Mouse (Mus musculus): Measurements from ENCODE around the gene Ift52. TPM values are rescaled to one million over a fixed set of nuclear protein-coding genes. Genes with fewer than 3 reads are reported as not detected.

The Ift52 gene
- polyA plus RNA-seq, 1 experiment from 2014 or later, result 62.0 TPM

GRCm38 (mm10) chr2:163074006-163074405 lies 56.9 kb downstream of the Ift52 start:
- WGBS (ENCODE audit: missing documents), result 94% methylated on average over 7 of the region's 7 CpGs
- H3K36me3 ChIP-seq (ENCODE audit: inconsistent target), result no peaks in the 10 kb centered on the region
- no peaks in the 10 kb centered on the region for H3K79me2 ChIP-seq (ENCODE audit: inconsistent target)

GRCm38 (mm10) chr2:163074808-163075207 lies 57.7 kb downstream of the Ift52 start:
- Histone ChIP-seq H3K27ac (no peak overlapping the region), H3K4me3 (ENCODE audit: inconsistent target) (no peak overlapping the region), H3K79me2 (ENCODE audit: inconsistent target) (no peaks in the 10 kb centered on the region), H3K36me3 (ENCODE audit: inconsistent target) (no peaks in the 10 kb centered on the region)
- WGBS (ENCODE audit: missing documents), result 96% methylated on average over 9 of the region's 12 CpGs

More at GRCm38 (mm10) chr2:163074006-163074405, 56.9 kb downstream of the Ift52 start:
- no peak overlapping the region for H3K27ac ChIP-seq
- H3K4me3 ChIP-seq (ENCODE audit: inconsistent target), result no peak overlapping the region

- 92% methylated on average over 3 of the region's 3 CpGs for WGBS (ENCODE audit: missing documents)
Observed at GRCm38 (mm10) chr2:163075234-163075633, 58.1 kb downstream of the Ift52 start.

GRCm38 (mm10) chr2:163079041-163079440 lies 61.9 kb downstream of the Ift52 start:
- no peak overlapping the region for H3K4me3 ChIP-seq (ENCODE audit: inconsistent target)
- no peaks in the 10 kb centered on the region for H3K36me3 ChIP-seq (ENCODE audit: inconsistent target)
- 88% methylated on average over 4 of the region's 4 CpGs for WGBS (ENCODE audit: missing documents)
- no peak overlapping the region for H3K27ac ChIP-seq
- H3K79me2 ChIP-seq (ENCODE audit: inconsistent target), result no peaks in the 10 kb centered on the region

More at GRCm38 (mm10) chr2:163075234-163075633, 58.1 kb downstream of the Ift52 start:
- H3K36me3 ChIP-seq (ENCODE audit: inconsistent target), result no peaks in the 10 kb centered on the region
- H3K27ac ChIP-seq, result no peak overlapping the region
- no peaks in the 10 kb centered on the region for H3K79me2 ChIP-seq (ENCODE audit: inconsistent target)
- H3K4me3 ChIP-seq (ENCODE audit: inconsistent target), result no peak overlapping the region

- Histone ChIP-seq H3K79me2 (ENCODE audit: inconsistent target) (no peaks in the 10 kb centered on the region), H3K36me3 (ENCODE audit: inconsistent target) (no peaks in the 10 kb centered on the region), H3K4me3 (ENCODE audit: inconsistent target) (no peak overlapping the region), H3K27ac (no peak overlapping the region)
- WGBS (ENCODE audit: missing documents), result 13% methylated on average over 5 of the region's 5 CpGs
Observed at GRCm38 (mm10) chr2:163082591-163082990, 65.4 kb downstream of the Ift52 start.

GRCm38 (mm10) chr2:163084519-163084918 lies 67.4 kb downstream of the Ift52 start:
- no peak overlapping the region for H3K4me3 ChIP-seq (ENCODE audit: inconsistent target)
- no peaks in the 10 kb centered on the region for H3K36me3 ChIP-seq (ENCODE audit: inconsistent target)
- WGBS (ENCODE audit: missing documents), result 97% methylated on average over 3 of the region's 3 CpGs
- H3K79me2 ChIP-seq (ENCODE audit: inconsistent target), result no peaks in the 10 kb centered on the region
- H3K27ac ChIP-seq, result no peak overlapping the region

- H3K27ac ChIP-seq, result no peak overlapping the region
- H3K4me3 ChIP-seq (ENCODE audit: inconsistent target), result no peak overlapping the region
- no peaks in the 10 kb centered on the region for H3K79me2 ChIP-seq (ENCODE audit: inconsistent target)
- H3K36me3 ChIP-seq (ENCODE audit: inconsistent target), result no peaks in the 10 kb centered on the region
- 91% methylated on average over 6 of the region's 6 CpGs for WGBS (ENCODE audit: missing documents)
Observed at GRCm38 (mm10) chr2:163085047-163085446, 67.9 kb downstream of the Ift52 start.

- 28% methylated on average over 8 of the region's 8 CpGs for WGBS (ENCODE audit: missing documents)
- no peak overlapping the region for H3K27ac ChIP-seq
- no peaks in the 10 kb centered on the region for H3K79me2 ChIP-seq (ENCODE audit: inconsistent target)
- H3K36me3 ChIP-seq (ENCODE audit: inconsistent target), result no peaks in the 10 kb centered on the region
- no peak overlapping the region for H3K4me3 ChIP-seq (ENCODE audit: inconsistent target)
Observed at GRCm38 (mm10) chr2:163086561-163086960, 69.4 kb downstream of the Ift52 start.

- no peak within 1 kb of the TSS for H3K4me3 ChIP-seq (ENCODE audit: inconsistent target)
- no peak within 1 kb of the TSS for H3K27ac ChIP-seq
- H3K36me3 ChIP-seq (ENCODE audit: inconsistent target), result no peaks in the 10 kb centered on the region
- H3K79me2 ChIP-seq (ENCODE audit: inconsistent target), result no peaks in the 10 kb centered on the region
- 87% methylated on average over 8 of the region's 9 CpGs for WGBS (ENCODE audit: missing documents)
Observed at GRCm38 (mm10) chr2:163087728-163088127, 70.6 kb downstream of the Ift52 start, which contains the start of gene Gtsf1l. Gene Gtsf1l (minus strand): TSS chr2:163087855.

- 77% methylated on average over 5 of the region's 5 CpGs for WGBS (ENCODE audit: missing documents)
- no peaks in the 10 kb centered on the region for H3K79me2 ChIP-seq (ENCODE audit: inconsistent target)
- no peak overlapping the region for H3K27ac ChIP-seq
- no peak overlapping the region for H3K4me3 ChIP-seq (ENCODE audit: inconsistent target)
- H3K36me3 ChIP-seq (ENCODE audit: inconsistent target), result no peaks in the 10 kb centered on the region
Observed at GRCm38 (mm10) chr2:163089475-163090123, 72.4 kb downstream of the Ift52 start.

- H3K36me3 ChIP-seq (ENCODE audit: inconsistent target), result no peaks in the 10 kb centered on the region
- H3K4me3 ChIP-seq (ENCODE audit: inconsistent target), result no peak overlapping the region
- no peaks in the 10 kb centered on the region for H3K79me2 ChIP-seq (ENCODE audit: inconsistent target)
- no peak overlapping the region for H3K27ac ChIP-seq
- WGBS (ENCODE audit: missing documents), result 94% methylated on average over 10 of the region's 10 CpGs
Observed at GRCm38 (mm10) chr2:163094909-163095308, 77.8 kb downstream of the Ift52 start.

Other genes starting within 250 kb of the Ift52 start
- gene Srsf6, start 85.8 kb upstream of the Ift52 start, polyA plus RNA-seq (2018), result 61.3 to 95.7 TPM (median 62.9 TPM) in 3 replicates
- gene L3mbtl1, start 73.9 kb upstream of the Ift52 start, polyA plus RNA-seq (2018), result not detected in 3 replicates
- not detected in 3 replicates for gene Sgk2, start 30.0 kb upstream of the Ift52 start, polyA plus RNA-seq (2018)
- 0.27 to 8.1 TPM (median 1.8 TPM) in 3 replicates for gene Mybl2, start 37.3 kb downstream of the Ift52 start, polyA plus RNA-seq (2018)
- gene Gtsf1l, start 70.5 kb downstream of the Ift52 start, polyA plus RNA-seq (2018), result not detected in 3 replicates
- 3.5 to 13.8 TPM (median 11.2 TPM) in 3 replicates for gene Tox2, start 185.8 kb downstream of the Ift52 start, polyA plus RNA-seq (2018)

Data from macrophage (primary cell).